Mouse (Mus musculus) adrenal gland (tissue): Measurements from ENCODE around the gene Foxp1.

Source experiments
- intact Hi-C: fragments of 180-260 bp; cut with DNase I; formaldehyde crosslinking; loops from one replicate; pipeline ENCODE4 v1.15.1; 2025

Foxp1 gene

GRCm38 (mm10) chr6:99029438-99029837 is 493.1 kb downstream of the Foxp1 start:
- intact Hi-C loops, result no loop called here

- intact Hi-C loops, result no loop called here
These were observed 493.6 kb downstream of the Foxp1 start for GRCm38 (mm10) chr6:99028989-99029305.

- intact Hi-C loops, result no loop called here
These were observed 494.1 kb downstream of the Foxp1 start for GRCm38 (mm10) chr6:99028161-99028988.

GRCm38 (mm10) chr6:99027542-99028160 is 494.9 kb downstream of the Foxp1 start:
- intact Hi-C loops, result no loop called here

- intact Hi-C loops, result no loop called here
These were observed 495.6 kb downstream of the Foxp1 start for GRCm38 (mm10) chr6:99026635-99027541.

GRCm38 (mm10) chr6:99026040-99026439 is 496.5 kb downstream of the Foxp1 start:
- intact Hi-C loops, result no loop called here

GRCm38 (mm10) chr6:99024588-99024987 is 497.9 kb downstream of the Foxp1 start:
- intact Hi-C loops, result no loop called here

- intact Hi-C loops, result no loop called here
These were observed 501.7 kb downstream of the Foxp1 start for GRCm38 (mm10) chr6:99020570-99021444.

GRCm38 (mm10) chr6:99019716-99020115 is 502.8 kb downstream of the Foxp1 start:
- intact Hi-C loops, result no loop called here

GRCm38 (mm10) chr6:99019266-99019665 is 503.3 kb downstream of the Foxp1 start:
- intact Hi-C loops, result no loop called here

GRCm38 (mm10) chr6:99013866-99014502 is 508.5 kb downstream of the Foxp1 start:
- intact Hi-C loops, result no loop called here

- intact Hi-C loops, result no loop called here
These were observed 509.2 kb downstream of the Foxp1 start for GRCm38 (mm10) chr6:99013119-99013865.

- intact Hi-C loops, result no loop called here
These were observed 510.5 kb downstream of the Foxp1 start for GRCm38 (mm10) chr6:99011895-99012584.

GRCm38 (mm10) chr6:99009771-99010170 is 512.8 kb downstream of the Foxp1 start:
- intact Hi-C loops, result no loop called here

- intact Hi-C loops, result no loop called here
These were observed 514.0 kb downstream of the Foxp1 start for GRCm38 (mm10) chr6:99008565-99008964.

- intact Hi-C loops, result no loop called here
These were observed 515.0 kb downstream of the Foxp1 start for GRCm38 (mm10) chr6:99007542-99007941.

GRCm38 (mm10) chr6:99004255-99004997 is 518.1 kb downstream of the Foxp1 start:
- intact Hi-C loops, result no loop called here

GRCm38 (mm10) chr6:99003108-99003709 is 519.3 kb downstream of the Foxp1 start:
- intact Hi-C loops, result no loop called here
